Mouse (Mus musculus): ENCODE results near the gene Slc26a8. TPM values are rescaled to one million over a fixed set of nuclear protein-coding genes. Genes with fewer than 3 reads are reported as not detected.

Slc26a8 gene
- total and polyA plus RNA-seq, 3 experiments: 0.10 to 3.2 (median 0.22) TPM

- TF ChIP-seq CTCF (IDR thresholded peaks at IDR 0.05; ENCODE audit: low read depth, low read length) (no peak), POLR2AphosphoS5 (IDR thresholded peaks at IDR 0.05; ENCODE audit: insufficient replicate concordance, low read depth, low read length) (no peak)
- DNase-seq (ENCODE audit: low spot score) (no peak), ATAC-seq (ENCODE audit: extremely low read depth, insufficient number of reproducible peaks, low FRiP score, poor library complexity, severe bottlenecking) (no peak)
- no peaks in the 10 kb centered on the region for H3K9me3 ChIP-seq (replicated peaks)
- peaks cover 20% of the 10 kb centered on the region for H3K4me1 ChIP-seq (ENCODE audit: insufficient read depth, low read depth, low read length)
- peaks cover 92% of the 10 kb centered on the region for H3K36me3 ChIP-seq (replicated peaks)
- H3K4me3 ChIP-seq (ENCODE audit: low read depth, low read length): no peak overlapping the region
- H3K27me3 ChIP-seq (ENCODE audit: insufficient read depth, low read length): no peaks in the 10 kb centered on the region
Measured at GRCm38 (mm10) chr17:28590596-28590995, 99.4 kb downstream of the Slc26a8 start.

- TF ChIP-seq POLR2AphosphoS5 (IDR thresholded peaks at IDR 0.05; ENCODE audit: insufficient replicate concordance, low read depth, low read length): no peak
- DNase-seq (ENCODE audit: low spot score): no peak
- Histone ChIP-seq H3K4me3 (ENCODE audit: low read depth, low read length) (no peak overlapping the region), H3K9me3 (replicated peaks) (no peaks in the 10 kb centered on the region), H3K4me1 (ENCODE audit: insufficient read depth, low read depth, low read length) (peaks cover 10% of the 10 kb centered on the region), H3K36me3 (replicated peaks) (peaks cover 79% of the 10 kb centered on the region), H3K27me3 (ENCODE audit: insufficient read depth, low read length) (no peaks in the 10 kb centered on the region)
- no peak for ATAC-seq (ENCODE audit: extremely low read depth, insufficient number of reproducible peaks, low FRiP score, poor library complexity, severe bottlenecking)
Measured at GRCm38 (mm10) chr17:28588591-28588990, 101.4 kb downstream of the Slc26a8 start.

Other genes with a start within 250 kb of the Slc26a8 start
- gene Fkbp5, start 172.7 kb downstream of the Slc26a8 start, total RNA-seq (2014; fragmentation: Nextera tagmentation): 11.7 and 16.4 TPM in 2 replicates
- 14.0 and 18.5 TPM in 2 replicates for gene Fkbp5, start 172.7 kb downstream of the Slc26a8 start, total RNA-seq (2017)
- gene Fkbp5, start 172.7 kb downstream of the Slc26a8 start, polyA plus RNA-seq (2012): 36.6 and 41.4 TPM in 2 replicates
- not detected in 2 replicates for gene Armc12, start 159.4 kb downstream of the Slc26a8 start, total RNA-seq (2014; fragmentation: Nextera tagmentation)
- gene Armc12, start 159.4 kb downstream of the Slc26a8 start, total RNA-seq (2017): not detected in 2 replicates
- 0.07 TPM in 1 of 2 replicates, not detected in the other for gene Armc12, start 159.4 kb downstream of the Slc26a8 start, polyA plus RNA-seq (2012)
- gene Clpsl2, start 140.8 kb downstream of the Slc26a8 start, total RNA-seq (2014; fragmentation: Nextera tagmentation): not detected in 2 replicates
- not detected in 2 replicates for gene Clpsl2, start 140.8 kb downstream of the Slc26a8 start, total RNA-seq (2017)
- gene Clpsl2, start 140.8 kb downstream of the Slc26a8 start, polyA plus RNA-seq (2012): not detected in 2 replicates
- gene Clps, start 129.5 kb downstream of the Slc26a8 start, total RNA-seq (2014; fragmentation: Nextera tagmentation): not detected in 2 replicates
- not detected in 2 replicates for gene Clps, start 129.5 kb downstream of the Slc26a8 start, total RNA-seq (2017)
- not detected in 2 replicates for gene Clps, start 129.5 kb downstream of the Slc26a8 start, polyA plus RNA-seq (2012)
- gene Lhfpl5, start 114.6 kb downstream of the Slc26a8 start, total RNA-seq (2014; fragmentation: Nextera tagmentation): not detected in 2 replicates
- not detected in 2 replicates for gene Lhfpl5, start 114.6 kb downstream of the Slc26a8 start, total RNA-seq (2017)
- gene Lhfpl5, start 114.6 kb downstream of the Slc26a8 start, polyA plus RNA-seq (2012): not detected in 2 replicates
- gene Srpk1, start 67.5 kb downstream of the Slc26a8 start, total RNA-seq (2014; fragmentation: Nextera tagmentation): 158 and 193 TPM in 2 replicates
- 95.5 and 112 TPM in 2 replicates for gene Srpk1, start 67.5 kb downstream of the Slc26a8 start, total RNA-seq (2017)
- 81.6 and 95.9 TPM in 2 replicates for gene Srpk1, start 67.5 kb downstream of the Slc26a8 start, polyA plus RNA-seq (2012)
- gene Mapk14, start 1.1 kb upstream of the Slc26a8 start, total RNA-seq (2014; fragmentation: Nextera tagmentation): 61.3 and 72.1 TPM in 2 replicates
- 67.4 and 73.2 TPM in 2 replicates for gene Mapk14, start 1.1 kb upstream of the Slc26a8 start, total RNA-seq (2017)
- 55.9 and 79.6 TPM in 2 replicates for gene Mapk14, start 1.1 kb upstream of the Slc26a8 start, polyA plus RNA-seq (2012)
- gene AC170998.1, start 35.9 kb upstream of the Slc26a8 start, total RNA-seq (2014; fragmentation: Nextera tagmentation): 5.0 and 5.6 TPM in 2 replicates
- 1.3 and 2.8 TPM in 2 replicates for gene AC170998.1, start 35.9 kb upstream of the Slc26a8 start, total RNA-seq (2017)
- not detected in 2 replicates for gene AC170998.1, start 35.9 kb upstream of the Slc26a8 start, polyA plus RNA-seq (2012)
- not detected in 2 replicates for gene Mapk13, start 79.1 kb upstream of the Slc26a8 start, total RNA-seq (2014; fragmentation: Nextera tagmentation)
- 0.22 TPM in 1 of 2 replicates, not detected in the other for gene Mapk13, start 79.1 kb upstream of the Slc26a8 start, total RNA-seq (2017)
- gene Mapk13, start 79.1 kb upstream of the Slc26a8 start, polyA plus RNA-seq (2012): not detected in 2 replicates
- 62.4 and 87.3 TPM in 2 replicates for gene Brpf3, start 110.9 kb upstream of the Slc26a8 start, total RNA-seq (2014; fragmentation: Nextera tagmentation)
- gene Brpf3, start 110.9 kb upstream of the Slc26a8 start, total RNA-seq (2017): 3.4 and 5.7 TPM in 2 replicates
- gene Brpf3, start 110.9 kb upstream of the Slc26a8 start, polyA plus RNA-seq (2012): 29.1 and 30.9 TPM in 2 replicates
- not detected in 2 replicates for gene Pnpla1, start 168.2 kb upstream of the Slc26a8 start, total RNA-seq (2014; fragmentation: Nextera tagmentation)
- 0.06 TPM in 1 of 2 replicates, not detected in the other for gene Pnpla1, start 168.2 kb upstream of the Slc26a8 start, total RNA-seq (2017)
- gene Pnpla1, start 168.2 kb upstream of the Slc26a8 start, polyA plus RNA-seq (2012): not detected in 2 replicates
- gene 4930539E08Rik, start 225.1 kb upstream of the Slc26a8 start, total RNA-seq (2014; fragmentation: Nextera tagmentation): not detected in 2 replicates
- 0.11 and 0.12 TPM in 2 replicates for gene 4930539E08Rik, start 225.1 kb upstream of the Slc26a8 start, total RNA-seq (2017)
- gene 4930539E08Rik, start 225.1 kb upstream of the Slc26a8 start, polyA plus RNA-seq (2012): not detected in 2 replicates

Measured in G1E (cell line).